Mouse (Mus musculus) E14TG2a.4 (cell line): ENCODE results near the gene Tmppe.

Experiments used
- CTCF ChIP-seq: conservative IDR thresholded peaks from 2 replicates; pipeline ENCODE4 v1.5.1; 2014; ENCODE audit warnings: low read length
- NANOG ChIP-seq: IDR thresholded peaks from 2 replicates; pipeline ENCODE4 v1.6.1; 2014; ENCODE audit warnings: borderline replicate concordance, low read length, mixed read lengths
- POU5F1 ChIP-seq: IDR thresholded peaks from 2 replicates; pipeline ENCODE4 v1.6.1; 2014; ENCODE audit warnings: low read length, borderline replicate concordance

- no peak for TF ChIP-seq CTCF
- TF ChIP-seq POU5F1 = no peak
- no peak for TF ChIP-seq NANOG
Measured at GRCm38 (mm10) chr9:114400588-114400948, 337 bp upstream of the Tmppe start.
